Mouse (Mus musculus) testis, adult 2 months (tissue): ENCODE measurements at regions not wholly inside any gene's neighbourhood (a gene's known extent, or its start where the extent isn't known, plus 50 kb on each side); places are given as distances from the start of the nearest gene placed in this dataset.
"Not testable (repeated sequence)": the region's sequence is repeated elsewhere in the genome, so short reads cannot be mapped to it uniquely, and the experiment has no call there.

Experiments used
- H3K27ac ChIP-seq: fragments of 200-500 bp; 2 replicates; pipeline ENCODE4 v1.5.1; 2012; ENCODE audit warnings: low read depth, low read length; ENCODE audit not compliant: control insufficient read depth, insufficient read depth
- H3K27me3 ChIP-seq: fragments of 200-500 bp; 2 replicates; pipeline ENCODE4 v1.6.1; 2012; ENCODE audit warnings: mild to moderate bottlenecking, low read length, moderate library complexity; ENCODE audit not compliant: control insufficient read depth, insufficient read depth
- H3K36me3 ChIP-seq: fragments of 200-500 bp; 2 replicates; pipeline ENCODE4 v1.6.1; 2012; ENCODE audit warnings: mild to moderate bottlenecking, low read length; ENCODE audit not compliant: control insufficient read depth, insufficient read depth
- H3K4me1 ChIP-seq: fragments of 200-500 bp; 2 replicates; pipeline ENCODE4 v1.6.1; 2012; ENCODE audit warnings: low read length; ENCODE audit not compliant: control insufficient read depth, insufficient read depth
- H3K4me3 ChIP-seq: fragments of 200-500 bp; 2 replicates; pipeline ENCODE4 v1.5.1; 2012; ENCODE audit warnings: low read depth, mild to moderate bottlenecking, low read length, moderate library complexity, mixed read lengths; ENCODE audit not compliant: control insufficient read depth
- CTCF ChIP-seq: fragments of 200-500 bp; IDR thresholded peaks from 2 replicates; pipeline ENCODE4 v1.5.1; 2012; ENCODE audit warnings: low read depth, mild to moderate bottlenecking, inconsistent platforms, low read length, moderate library complexity; ENCODE audit not compliant: control insufficient read depth, insufficient read depth, insufficient replicate concordance
- POLR2A ChIP-seq: fragments of 200-500 bp; IDR thresholded peaks from 2 replicates; pipeline ENCODE4 v1.6.1; 2012; ENCODE audit warnings: low read depth, mild to moderate bottlenecking, inconsistent platforms, low read length, moderate library complexity; ENCODE audit not compliant: control insufficient read depth

DNA sequence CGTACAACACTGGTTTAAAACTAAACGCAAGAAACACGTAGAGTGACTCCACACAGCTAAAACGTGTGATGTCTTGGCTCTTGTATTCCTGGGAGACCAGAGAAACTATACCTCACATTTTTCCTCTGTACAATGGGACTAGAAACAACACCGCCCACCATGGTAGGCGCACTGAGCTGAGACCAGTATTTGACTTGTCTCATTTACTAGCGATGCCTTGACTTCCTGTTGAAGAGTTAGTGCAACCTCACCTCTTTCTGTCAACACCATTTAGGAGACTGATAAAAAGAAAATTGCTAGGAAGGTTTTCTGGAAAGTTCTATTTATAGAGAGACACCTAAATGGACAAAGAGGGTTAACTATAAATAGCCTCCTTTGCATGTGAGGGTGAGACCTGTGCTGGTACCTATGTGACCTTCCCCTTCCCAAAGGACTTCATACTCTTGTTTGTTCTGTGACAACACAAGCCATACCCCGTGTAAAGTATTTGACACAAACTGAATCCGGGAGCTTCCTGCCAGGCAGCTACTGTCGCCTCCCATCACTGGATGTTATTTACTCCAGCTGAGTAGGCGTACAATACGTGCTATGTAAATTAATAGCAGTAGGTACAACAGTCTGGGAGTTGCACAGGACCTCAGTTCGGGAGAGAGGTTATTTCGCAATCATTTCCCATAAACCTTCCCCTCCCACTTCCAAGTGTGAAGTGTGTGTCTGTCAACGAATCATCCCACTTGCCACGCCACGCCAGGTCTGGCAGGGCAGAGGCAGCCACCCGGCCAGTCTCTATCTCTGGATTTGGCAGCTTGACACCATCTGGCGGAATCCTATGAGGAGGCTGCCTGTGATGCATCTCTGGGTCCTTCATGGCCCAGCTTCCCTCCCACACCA, 174.7 kb upstream of the Serp2 start:
- Histone ChIP-seq H3K4me1 (no peaks in the 10 kb centered on the region), H3K27me3 (no peaks in the 10 kb centered on the region), H3K27ac (no peak overlapping the region), H3K4me3 (no peak overlapping the region), H3K36me3 (no peaks in the 10 kb centered on the region)
- TF ChIP-seq POLR2A (no peak), CTCF (no peak)

- Histone ChIP-seq H3K27ac (no peak overlapping the region), H3K36me3 (no peaks in the 10 kb centered on the region), H3K4me3 (no peak overlapping the region), H3K4me1 (no peaks in the 10 kb centered on the region; the same call in 1 of the 2 replicates), H3K27me3 (no peaks in the 10 kb centered on the region)
- TF ChIP-seq POLR2A (no peak), CTCF (no peak)
These were observed 169.2 kb upstream of the Serp2 start for GRCm38 (mm10) chr14:76725844-76726243.

GRCm38 (mm10) chr14:76725231-76725630, 168.5 kb upstream of the Serp2 start:
- not testable (repeated sequence) for H3K27me3 ChIP-seq, H3K27ac ChIP-seq, H3K36me3 ChIP-seq

DNA sequence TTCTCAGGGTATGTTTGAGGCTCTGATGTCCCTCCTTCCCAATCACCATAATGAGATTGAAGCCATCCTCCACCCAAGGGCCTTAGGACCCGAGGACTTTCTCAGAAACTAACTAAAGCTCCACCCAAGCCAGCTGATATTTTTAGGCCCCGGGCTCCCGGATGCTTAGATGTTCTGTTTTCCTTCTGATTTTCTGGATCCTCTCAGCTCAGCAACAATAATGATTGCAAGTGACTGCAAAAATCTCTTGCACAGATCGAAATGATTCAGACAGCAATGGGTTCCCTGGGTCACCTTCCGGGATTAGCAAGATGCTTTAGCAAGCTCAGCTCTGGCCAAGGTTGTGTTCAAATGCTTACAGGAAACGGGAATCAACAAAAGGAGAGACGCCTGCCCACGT, 168.1 kb upstream of the Serp2 start:
- Histone ChIP-seq H3K4me1 (no peaks in the 10 kb centered on the region; the same call in 1 of the 2 replicates), H3K27me3 (no peaks in the 10 kb centered on the region), H3K27ac (no peak overlapping the region), H3K4me3 (no peak overlapping the region), H3K36me3 (no peaks in the 10 kb centered on the region)
- no peak for TF ChIP-seq POLR2A
- no peak for TF ChIP-seq CTCF

More at GRCm38 (mm10) chr14:76725231-76725630, 168.5 kb upstream of the Serp2 start:
- not testable (repeated sequence) for H3K4me3 ChIP-seq, H3K4me1 ChIP-seq

- no peak overlapping the region for H3K4me3 ChIP-seq
- no peaks in the 10 kb centered on the region for H3K27me3 ChIP-seq
- TF ChIP-seq POLR2A (no peak), CTCF (no peak)
- H3K27ac ChIP-seq = no peak overlapping the region
- H3K4me1 ChIP-seq = no peaks in the 10 kb centered on the region; the same call in 1 of the 2 replicates
- H3K36me3 ChIP-seq = no peaks in the 10 kb centered on the region
These were observed 167.7 kb upstream of the Serp2 start for GRCm38 (mm10) chr14:76724395-76724794.

DNA sequence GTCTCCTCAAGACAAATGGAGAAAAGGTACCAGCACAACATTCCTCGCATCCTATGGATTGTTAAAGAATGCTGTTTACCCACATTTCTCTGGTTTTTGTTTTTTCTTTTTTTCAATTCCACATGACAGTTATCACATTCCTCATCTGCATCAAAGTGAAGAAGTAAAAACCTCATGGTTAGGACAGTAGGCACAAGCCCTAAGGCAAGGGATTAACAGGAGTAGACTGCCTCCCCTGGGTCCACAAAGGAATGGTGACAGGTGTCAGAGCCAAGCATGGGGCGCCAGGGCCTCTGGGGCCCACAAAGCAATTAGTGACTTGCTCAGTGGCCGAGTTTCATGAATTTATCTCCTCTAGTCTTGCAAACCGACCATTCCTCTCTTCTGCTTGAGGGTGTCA, 166.9 kb upstream of the Serp2 start:
- H3K27ac ChIP-seq = no peak overlapping the region
- H3K36me3 ChIP-seq = no peaks in the 10 kb centered on the region
- TF ChIP-seq CTCF (no peak), POLR2A (no peak)
- H3K4me3 ChIP-seq = no peak overlapping the region
- H3K4me1 ChIP-seq = no peaks in the 10 kb centered on the region; the same call in 1 of the 2 replicates
- H3K27me3 ChIP-seq = no peaks in the 10 kb centered on the region

DNA sequence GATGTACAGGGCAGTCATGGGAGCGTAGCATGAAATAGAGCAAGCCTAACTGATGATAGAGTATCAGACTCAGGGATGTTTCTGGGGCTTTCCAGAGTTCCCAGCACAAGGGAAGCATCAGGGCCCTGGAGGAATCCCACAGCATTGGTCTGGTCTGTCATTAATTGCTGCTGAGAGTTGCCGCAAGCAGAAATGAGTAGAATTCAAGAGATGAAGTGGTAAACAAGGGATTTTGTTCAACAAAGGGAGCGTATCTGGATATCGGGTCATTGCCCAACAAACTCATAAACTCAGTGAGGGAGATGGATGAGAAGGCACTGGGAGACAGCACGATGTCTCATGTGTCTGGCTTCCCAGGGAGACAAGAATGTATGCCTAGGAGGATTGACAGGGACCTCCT, 165.6 kb upstream of the Serp2 start:
- H3K4me1 ChIP-seq = no peaks in the 10 kb centered on the region; the same call in 1 of the 2 replicates
- no peak overlapping the region for H3K27ac ChIP-seq
- H3K27me3 ChIP-seq = no peaks in the 10 kb centered on the region
- no peak overlapping the region for H3K4me3 ChIP-seq
- TF ChIP-seq CTCF = no peak
- TF ChIP-seq POLR2A = no peak
- no peaks in the 10 kb centered on the region for H3K36me3 ChIP-seq

DNA sequence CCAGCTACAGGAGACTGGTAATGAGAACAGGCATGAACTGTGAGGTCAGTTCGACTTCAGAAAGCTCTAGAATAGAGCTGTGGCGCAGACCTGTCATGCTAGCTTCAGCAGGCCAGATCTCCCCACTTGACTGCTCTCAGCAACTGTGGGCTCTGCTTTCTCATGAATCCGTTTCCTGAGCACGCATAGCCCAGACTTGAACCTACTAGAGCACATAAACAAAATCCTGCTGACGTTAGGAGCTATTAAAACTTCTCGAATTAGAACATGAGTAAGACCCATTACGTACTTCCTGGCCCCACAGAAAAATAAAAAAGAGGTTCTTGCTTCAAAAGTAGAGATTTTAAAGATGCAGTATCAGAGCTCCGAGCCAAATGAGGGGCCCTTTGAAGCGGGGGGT, 165.1 kb upstream of the Serp2 start:
- Histone ChIP-seq H3K36me3 (no peaks in the 10 kb centered on the region), H3K4me3 (no peak overlapping the region), H3K27ac (no peak overlapping the region), H3K4me1 (no peaks in the 10 kb centered on the region; the same call in 1 of the 2 replicates), H3K27me3 (no peaks in the 10 kb centered on the region)
- TF ChIP-seq POLR2A (no peak), CTCF (no peak)
